Mouse (Mus musculus): ENCODE results near the gene Ptpn7. TPM values are rescaled to one million over a fixed set of nuclear protein-coding genes. Genes with fewer than 3 reads are reported as not detected.

Gene Ptpn7
- total RNA-seq, 2 experiments from 2014 or later, result 0.10 to 0.24 TPM

GRCm38 (mm10) chr1:135154011-135154410 lies 21.5 kb downstream of the Ptpn7 start:
- DNase-seq, result no peak
- intact Hi-C loops (cut with DNase I), result no loop called here

- DNase-seq, result peak; percentile 73
- intact Hi-C loops (cut with DNase I), result no loop called here
These were observed 22.0 kb downstream of the Ptpn7 start for GRCm38 (mm10) chr1:135154411-135154959.

- intact Hi-C loops (cut with DNase I), result no loop called here
- no peak for DNase-seq
These were observed 23.8 kb downstream of the Ptpn7 start for GRCm38 (mm10) chr1:135156300-135156699.

- intact Hi-C loops (cut with DNase I), result no loop called here
- peak; percentile 82 for DNase-seq
These were observed 26.1 kb downstream of the Ptpn7 start for GRCm38 (mm10) chr1:135158633-135159032.

GRCm38 (mm10) chr1:135159074-135159473 lies 26.6 kb downstream of the Ptpn7 start:
- intact Hi-C loops (cut with DNase I), result no loop called here
- peak; percentile 73 for DNase-seq

- intact Hi-C loops (cut with DNase I), result no loop called here
- no peak for DNase-seq
These were observed 27.1 kb downstream of the Ptpn7 start for GRCm38 (mm10) chr1:135159556-135160123.

GRCm38 (mm10) chr1:135160411-135161050 lies 28.0 kb downstream of the Ptpn7 start:
- peak; percentile 45 for DNase-seq
- intact Hi-C loops (cut with DNase I), result no loop called here

- intact Hi-C loops (cut with DNase I), result no loop called here
- DNase-seq, result peak; percentile 74
These were observed 30.2 kb downstream of the Ptpn7 start for GRCm38 (mm10) chr1:135162720-135163119.

GRCm38 (mm10) chr1:135167435-135167834 lies 34.9 kb downstream of the Ptpn7 start, which contains the start of gene Gpr37l1:
Gpr37l1 (minus strand) TSS chr1:135167681.
- intact Hi-C loops (cut with DNase I), result no loop called here
- DNase-seq, result peak; percentile 69

- intact Hi-C loops (cut with DNase I), result no loop called here
- no peak for DNase-seq
These were observed 36.1 kb downstream of the Ptpn7 start for GRCm38 (mm10) chr1:135168453-135169200.

GRCm38 (mm10) chr1:135169556-135170224 lies 37.2 kb downstream of the Ptpn7 start:
- intact Hi-C loops (cut with DNase I), result loop anchor here (5.0 kb wide), 2 partner anchors 88 to 198 kb away; partner anchors contain the start of gene Elf3
- DNase-seq, result peak; percentile 60

GRCm38 (mm10) chr1:135170299-135170698 lies 37.8 kb downstream of the Ptpn7 start:
- intact Hi-C loops (cut with DNase I), result loop anchor here (5.0 kb wide), 2 partner anchors 87 to 197 kb away; partner anchors contain the start of gene Elf3
- DNase-seq, result no peak

GRCm38 (mm10) chr1:135171202-135171601 lies 38.7 kb downstream of the Ptpn7 start:
- no peak for DNase-seq
- intact Hi-C loops (cut with DNase I), result loop anchor here (5.0 kb wide), 2 partner anchors 86 to 196 kb away; partner anchors contain the start of gene Elf3

GRCm38 (mm10) chr1:135171984-135172383 lies 39.5 kb downstream of the Ptpn7 start:
- intact Hi-C loops (cut with DNase I), result loop anchor here (5.0 kb wide), 2 partner anchors 85 to 195 kb away; partner anchors contain the start of gene Elf3
- peak; percentile 73 for DNase-seq

- DNase-seq, result no peak
- intact Hi-C loops (cut with DNase I), result loop anchor here (5.0 kb wide), 2 partner anchors 84 to 194 kb away; partner anchors contain the start of gene Elf3
These were observed 40.8 kb downstream of the Ptpn7 start for GRCm38 (mm10) chr1:135173311-135173710.

GRCm38 (mm10) chr1:135175176-135175575 lies 42.7 kb downstream of the Ptpn7 start:
- intact Hi-C loops (cut with DNase I), result no loop called here
- DNase-seq, result no peak

GRCm38 (mm10) chr1:135177724-135178123 lies 45.2 kb downstream of the Ptpn7 start:
- no peak for DNase-seq
- intact Hi-C loops (cut with DNase I), result no loop called here

GRCm38 (mm10) chr1:135178863-135179262 lies 46.4 kb downstream of the Ptpn7 start:
- intact Hi-C loops (cut with DNase I), result no loop called here
- DNase-seq, result no peak

- intact Hi-C loops (cut with DNase I), result no loop called here
- no peak for DNase-seq
These were observed 48.3 kb downstream of the Ptpn7 start for GRCm38 (mm10) chr1:135180830-135181229.

GRCm38 (mm10) chr1:135181275-135181674 lies 48.8 kb downstream of the Ptpn7 start:
- intact Hi-C loops (cut with DNase I), result no loop called here
- DNase-seq, result no peak

Measured in left cerebral cortex, postnatal 4 days (tissue).